Mouse (Mus musculus) embryonic facial prominence, embryonic 14.5 days (tissue): ENCODE results near the gene H1fnt. TPM values are rescaled to one million over a fixed set of nuclear protein-coding genes. Genes with fewer than 3 reads are reported as not detected.

Experiments
- ATAC-seq: fragments of 200-750 bp; cut with Nextera tagmentation; 2 replicates; pipeline ENCODE4 v1.8.0; 2017; ENCODE audit warnings: low read depth, moderate number of reproducible peaks, moderate TSS enrichment
- DNase-seq: peaks from one replicate; pipeline ENCODE4 v3.0.0-alpha.2; 2015; ENCODE audit warnings: low spot score
- H3K27ac ChIP-seq: fragments of 300-500 bp; sonication (generic); replicated peaks from 2 replicates; pipeline ENCODE4 v1.5.1; 2014; ENCODE audit warnings: low read depth, mild to moderate bottlenecking, low read length, moderate library complexity
- H3K27me3 ChIP-seq: fragments of 300-500 bp; sonication (generic); replicated peaks from 2 replicates; pipeline ENCODE4 v1.6.1; 2014; ENCODE audit warnings: low read length; ENCODE audit not compliant: control insufficient read depth, insufficient read depth
- H3K36me3 ChIP-seq: fragments of 300-500 bp; sonication (generic); 2 replicates; pipeline ENCODE4 v1.6.1; 2014; ENCODE audit warnings: low read length, mixed read lengths; ENCODE audit not compliant: control insufficient read depth, insufficient read depth
- H3K4me1 ChIP-seq: fragments of 300-500 bp; sonication (generic); 2 replicates; pipeline ENCODE4 v1.6.1; 2014; ENCODE audit warnings: antibody characterized with exemption, low read length; ENCODE audit not compliant: control insufficient read depth, insufficient read depth
- H3K4me2 ChIP-seq: fragments of 300-500 bp; sonication (generic); 2 replicates; pipeline ENCODE4 v1.6.1; 2014; ENCODE audit warnings: low read depth, mild to moderate bottlenecking, low read length, moderate library complexity, mixed read lengths
- H3K4me3 ChIP-seq: fragments of 300-500 bp; sonication (generic); 2 replicates; pipeline ENCODE4 v1.5.1; 2014; ENCODE audit warnings: low read depth, mild to moderate bottlenecking, low read length
- H3K9ac ChIP-seq: fragments of 300-500 bp; sonication (generic); 2 replicates; pipeline ENCODE4 v1.6.1; 2014; ENCODE audit warnings: low read depth, mild to moderate bottlenecking, low read length, moderate library complexity, mixed read lengths
- H3K9me3 ChIP-seq: fragments of 300-500 bp; sonication (generic); 2 replicates; pipeline ENCODE4 v1.6.1; 2016; ENCODE audit warnings: low read length; ENCODE audit not compliant: control insufficient read depth
- WGBS: fragments of 180-500 bp; shearing (Covaris S2); extraction: QIAGEN DNeasy Blood & Tissue Kit; methylation state at CpG from one replicate; pipeline ENCODE4 v1.1.7; 2014; 5-methylcytosine and 5-hydroxymethylcytosine counted together
- polyA plus RNA-seq: library from polyadenylated mRNA; unstranded; fragments of >200 nt; fragmentation: Nextera tagmentation; extraction: Ambion mirVana; gene quantifications from 2 replicates; pipeline ENCODE4 v1.2.1, GENCODE M21; 2014

The H1fnt gene
- not detected in 2 replicates for polyA plus RNA-seq

GRCm38 (mm10) chr15:98257193-98257592 is at the start of gene H1fnt:
Gene H1fnt, minus strand, starts transcription at chr15:98257293.
- H3K4me1 ChIP-seq = no peaks in the 10 kb centered on the region
- no peaks in the 10 kb centered on the region for H3K27me3 ChIP-seq
- no peaks in the 10 kb centered on the region for H3K9me3 ChIP-seq
- ATAC-seq (no peak), DNase-seq (no peak)
- H3K9ac ChIP-seq = no peak within 1 kb of the TSS
- H3K36me3 ChIP-seq = no peaks in the 10 kb centered on the region
- no peak within 1 kb of the TSS for H3K4me2 ChIP-seq
- WGBS = 75% methylated on average over 8 of the region's 8 CpGs
- no peak within 1 kb of the TSS for H3K4me3 ChIP-seq
- H3K27ac ChIP-seq = no peak within 1 kb of the TSS

- 0 out of 2 replicates have a peak, but pooled peaks cover 4% of the 10 kb centered on the region for H3K4me1 ChIP-seq
- peak within 1 kb of the TSS; percentile 95 for H3K4me2 ChIP-seq
- H3K4me3 ChIP-seq = peak within 1 kb of the TSS; percentile 62
- peaks cover 4% of the 10 kb centered on the region; the same call in 1 of the 2 replicates for H3K9me3 ChIP-seq
- H3K27ac ChIP-seq = no peak within 1 kb of the TSS
- ATAC-seq (peak; percentile 62; the same call in 1 of the 2 replicates), DNase-seq (peak; percentile 40)
- no peaks in the 10 kb centered on the region for H3K36me3 ChIP-seq
- 2% methylated on average over 25 of the region's 60 CpGs for WGBS
- H3K27me3 ChIP-seq = 0 out of 2 replicates have a peak, but pooled peaks cover 7% of the 10 kb centered on the region
- H3K9ac ChIP-seq = peak within 1 kb of the TSS; percentile 74
Observed at GRCm38 (mm10) chr15:98295628-98296551, 38.8 kb upstream of the H1fnt start, which contains the start of gene Zfp641. Gene Zfp641, minus strand, starts transcription at chr15:98296161.

GRCm38 (mm10) chr15:98293651-98294050 is 36.6 kb upstream of the H1fnt start:
- Histone ChIP-seq H3K27ac (no peak overlapping the region), H3K4me1 (0 out of 2 replicates have a peak, but pooled peaks cover 4% of the 10 kb centered on the region), H3K9me3 (no peaks in the 10 kb centered on the region), H3K4me2 (no peak overlapping the region), H3K9ac (no peak overlapping the region), H3K27me3 (0 out of 2 replicates have a peak, but pooled peaks cover 7% of the 10 kb centered on the region), H3K36me3 (no peaks in the 10 kb centered on the region), H3K4me3 (no peak overlapping the region)
- ATAC-seq = no peak
- no peak for DNase-seq
- 86% methylated on average over 8 of the region's 8 CpGs for WGBS

GRCm38 (mm10) chr15:98288566-98288965 is 31.5 kb upstream of the H1fnt start:
- H3K27ac ChIP-seq = no peak overlapping the region
- ATAC-seq = no peak
- no peaks in the 10 kb centered on the region for H3K4me1 ChIP-seq
- H3K9ac ChIP-seq = no peak overlapping the region
- no peak overlapping the region for H3K4me3 ChIP-seq
- H3K27me3 ChIP-seq = no peaks in the 10 kb centered on the region
- no peak overlapping the region for H3K4me2 ChIP-seq
- 68% methylated on average over 12 of the region's 12 CpGs for WGBS
- no peaks in the 10 kb centered on the region for H3K36me3 ChIP-seq
- no peaks in the 10 kb centered on the region for H3K9me3 ChIP-seq
- no peak for DNase-seq

- H3K36me3 ChIP-seq = no peaks in the 10 kb centered on the region
- no peak overlapping the region for H3K9ac ChIP-seq
- DNase-seq (peak; percentile 48), ATAC-seq (no peak)
- H3K4me3 ChIP-seq = no peak overlapping the region
- 59% methylated on average over 7 of the region's 7 CpGs for WGBS
- H3K27ac ChIP-seq = no peak overlapping the region
- no peaks in the 10 kb centered on the region for H3K27me3 ChIP-seq
- H3K4me1 ChIP-seq = no peaks in the 10 kb centered on the region
- no peak overlapping the region for H3K4me2 ChIP-seq
- no peaks in the 10 kb centered on the region for H3K9me3 ChIP-seq
Observed at GRCm38 (mm10) chr15:98286418-98286817, 29.3 kb upstream of the H1fnt start.

- ATAC-seq (no peak), DNase-seq (no peak)
- no peaks in the 10 kb centered on the region for H3K27me3 ChIP-seq
- H3K4me3 ChIP-seq = no peak overlapping the region
- H3K9me3 ChIP-seq = no peaks in the 10 kb centered on the region
- no peak overlapping the region for H3K4me2 ChIP-seq
- WGBS = 81% methylated on average over 7 of the region's 7 CpGs
- no peak overlapping the region for H3K9ac ChIP-seq
- H3K4me1 ChIP-seq = no peaks in the 10 kb centered on the region
- no peak overlapping the region for H3K27ac ChIP-seq
- H3K36me3 ChIP-seq = no peaks in the 10 kb centered on the region
Observed at GRCm38 (mm10) chr15:98257776-98258175, 683 bp upstream of the H1fnt start.

- no peak overlapping the region for H3K9ac ChIP-seq
- no peak overlapping the region for H3K4me2 ChIP-seq
- H3K9me3 ChIP-seq = no peaks in the 10 kb centered on the region
- 92% methylated on average over 13 of the region's 13 CpGs for WGBS
- no peaks in the 10 kb centered on the region for H3K4me1 ChIP-seq
- no peak overlapping the region for H3K27ac ChIP-seq
- no peak for ATAC-seq
- no peaks in the 10 kb centered on the region for H3K27me3 ChIP-seq
- no peak overlapping the region for H3K4me3 ChIP-seq
- H3K36me3 ChIP-seq = no peaks in the 10 kb centered on the region
- no peak for DNase-seq
Observed at GRCm38 (mm10) chr15:98256271-98256670, 822 bp downstream of the H1fnt start.

- H3K9me3 ChIP-seq = no peaks in the 10 kb centered on the region
- H3K27me3 ChIP-seq = no peaks in the 10 kb centered on the region
- H3K4me2 ChIP-seq = no peak overlapping the region
- no peak overlapping the region for H3K27ac ChIP-seq
- no peak for ATAC-seq
- DNase-seq = no peak
- no peaks in the 10 kb centered on the region for H3K4me1 ChIP-seq
- no peak overlapping the region for H3K9ac ChIP-seq
- H3K4me3 ChIP-seq = no peak overlapping the region
- WGBS = 88% methylated on average over 4 of the region's 4 CpGs
- no peaks in the 10 kb centered on the region for H3K36me3 ChIP-seq
Observed at GRCm38 (mm10) chr15:98235442-98235841, 21.7 kb downstream of the H1fnt start.
